Mouse (Mus musculus): Measurements from ENCODE around the gene Rnf212b. TPM values are rescaled to one million over a fixed set of nuclear protein-coding genes. Genes with fewer than 3 reads are reported as not detected.

Gene Rnf212b
- polyA plus RNA-seq, 1 experiment from 2014 or later: not detected

Other genes with a start within 250 kb of the Rnf212b start
- gene Ajuba, start 236.6 kb upstream of the Rnf212b start, polyA plus RNA-seq (2014; fragmentation: Nextera tagmentation; extraction: Ambion mirVana): 23.2 and 29.4 TPM in 2 replicates
- 6.2 and 6.9 TPM in 2 replicates for gene 4931414P19Rik, start 208.1 kb upstream of the Rnf212b start, polyA plus RNA-seq (2014; fragmentation: Nextera tagmentation; extraction: Ambion mirVana)
- 439 and 455 TPM in 2 replicates for gene Psmb5, start 196.1 kb upstream of the Rnf212b start, polyA plus RNA-seq (2014; fragmentation: Nextera tagmentation; extraction: Ambion mirVana)
- gene Psmb11, start 192.7 kb upstream of the Rnf212b start, polyA plus RNA-seq (2014; fragmentation: Nextera tagmentation; extraction: Ambion mirVana): not detected in 2 replicates
- gene Gm17606, start 173.2 kb upstream of the Rnf212b start, polyA plus RNA-seq (2014; fragmentation: Nextera tagmentation; extraction: Ambion mirVana): not detected in 2 replicates
- 5.6 and 8.1 TPM in 2 replicates for gene Cdh24, start 172.8 kb upstream of the Rnf212b start, polyA plus RNA-seq (2014; fragmentation: Nextera tagmentation; extraction: Ambion mirVana)
- gene 1700123O20Rik, start 127.9 kb upstream of the Rnf212b start, polyA plus RNA-seq (2014; fragmentation: Nextera tagmentation; extraction: Ambion mirVana): 99.9 and 108 TPM in 2 replicates
- 148 and 185 TPM in 2 replicates for gene Acin1, start 127.2 kb upstream of the Rnf212b start, polyA plus RNA-seq (2014; fragmentation: Nextera tagmentation; extraction: Ambion mirVana)
- gene Gm29776, start 115.3 kb upstream of the Rnf212b start, polyA plus RNA-seq (2014; fragmentation: Nextera tagmentation; extraction: Ambion mirVana): 0.06 TPM in 2 replicates
- 0.20 TPM in 1 of 2 replicates, not detected in the other for gene Cebpe, start 102.0 kb upstream of the Rnf212b start, polyA plus RNA-seq (2014; fragmentation: Nextera tagmentation; extraction: Ambion mirVana)
- gene Slc7a8, start 32.2 kb upstream of the Rnf212b start, polyA plus RNA-seq (2014; fragmentation: Nextera tagmentation; extraction: Ambion mirVana): 2.8 and 3.3 TPM in 2 replicates
- gene Homez, start 56.8 kb downstream of the Rnf212b start, polyA plus RNA-seq (2014; fragmentation: Nextera tagmentation; extraction: Ambion mirVana): 11.0 and 14.2 TPM in 2 replicates
- gene Ppp1r3e, start 63.4 kb downstream of the Rnf212b start, polyA plus RNA-seq (2014; fragmentation: Nextera tagmentation; extraction: Ambion mirVana): 1.0 and 1.3 TPM in 2 replicates
- 3.2 and 4.3 TPM in 2 replicates for gene Bcl2l2, start 69.2 kb downstream of the Rnf212b start, polyA plus RNA-seq (2014; fragmentation: Nextera tagmentation; extraction: Ambion mirVana)
- gene Gm20521, start 69.3 kb downstream of the Rnf212b start, polyA plus RNA-seq (2014; fragmentation: Nextera tagmentation; extraction: Ambion mirVana): not detected in 2 replicates
- gene Pabpn1, start 78.4 kb downstream of the Rnf212b start, polyA plus RNA-seq (2014; fragmentation: Nextera tagmentation; extraction: Ambion mirVana): 168 and 173 TPM in 2 replicates
- gene Slc22a17, start 99.0 kb downstream of the Rnf212b start, polyA plus RNA-seq (2014; fragmentation: Nextera tagmentation; extraction: Ambion mirVana): 40.2 and 41.0 TPM in 2 replicates
- 20.7 and 22.2 TPM in 2 replicates for gene Efs, start 112.0 kb downstream of the Rnf212b start, polyA plus RNA-seq (2014; fragmentation: Nextera tagmentation; extraction: Ambion mirVana)
- 0.47 TPM in 1 of 2 replicates, not detected in the other for gene Il25, start 118.6 kb downstream of the Rnf212b start, polyA plus RNA-seq (2014; fragmentation: Nextera tagmentation; extraction: Ambion mirVana)
- 1.8 and 4.1 TPM in 2 replicates for gene Cmtm5, start 122.1 kb downstream of the Rnf212b start, polyA plus RNA-seq (2014; fragmentation: Nextera tagmentation; extraction: Ambion mirVana)
- 0.34 and 0.84 TPM in 2 replicates for gene Myh6, start 152.8 kb downstream of the Rnf212b start, polyA plus RNA-seq (2014; fragmentation: Nextera tagmentation; extraction: Ambion mirVana)
- gene Gm17428, start 162.8 kb downstream of the Rnf212b start, polyA plus RNA-seq (2014; fragmentation: Nextera tagmentation; extraction: Ambion mirVana): not detected in 2 replicates
- 1.8 and 3.3 TPM in 2 replicates for gene Myh7, start 180.5 kb downstream of the Rnf212b start, polyA plus RNA-seq (2014; fragmentation: Nextera tagmentation; extraction: Ambion mirVana)
- gene Ngdn, start 201.3 kb downstream of the Rnf212b start, polyA plus RNA-seq (2014; fragmentation: Nextera tagmentation; extraction: Ambion mirVana): 79.7 and 81.5 TPM in 2 replicates

All from hindbrain, embryonic 11.5 days (tissue).